Mouse (Mus musculus): ENCODE measurements around the gene Adcy1. TPM values are rescaled to one million over a fixed set of nuclear protein-coding genes. Genes with fewer than 3 reads are reported as not detected.
A peak's percentile ranks its signal among the peaks of the same experiment; 100 is the strongest.
"Not testable (repeated sequence)": the region's sequence is repeated elsewhere in the genome, so short reads cannot be mapped to it uniquely, and the experiment has no call there.

Adcy1 gene
- total RNA-seq, 4 experiments from 2014 or later, result 0.34 to 0.77 (median 0.61) TPM

- DNase-seq (ENCODE audit: low spot score in 2 of 2), result no peak
These were observed 150.4 kb downstream of the Adcy1 start, which contains the start of gene Igfbp3 for GRCm38 (mm10) chr11:7213501-7214341. Igfbp3 (minus strand) TSS chr11:7213923.

- no peak for DNase-seq (ENCODE audit: low spot score in 2 of 2)
These were observed 151.0 kb downstream of the Adcy1 start for GRCm38 (mm10) chr11:7214342-7214660.

DNA sequence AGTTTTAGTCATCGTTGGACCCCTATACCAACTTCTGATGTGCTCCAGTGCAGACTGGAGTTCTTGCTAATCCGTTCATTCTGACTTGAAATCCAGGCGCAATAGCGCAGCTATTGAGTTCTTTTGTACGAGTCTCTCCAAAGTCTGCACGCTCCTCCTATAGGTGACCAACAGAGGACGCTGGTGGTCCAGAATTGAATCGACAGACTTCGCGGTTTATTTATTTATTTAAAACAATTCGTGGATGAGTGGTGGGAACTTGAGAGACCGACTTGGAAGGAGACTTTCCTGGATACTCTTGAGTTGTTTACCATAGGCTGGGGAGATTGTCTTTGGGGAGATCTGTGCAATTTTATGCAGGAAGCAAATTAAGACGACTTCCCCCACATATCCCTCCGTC is 151.5 kb downstream of the Adcy1 start:
- DNase-seq (ENCODE audit: low spot score in 2 of 2), result no peak

DNA sequence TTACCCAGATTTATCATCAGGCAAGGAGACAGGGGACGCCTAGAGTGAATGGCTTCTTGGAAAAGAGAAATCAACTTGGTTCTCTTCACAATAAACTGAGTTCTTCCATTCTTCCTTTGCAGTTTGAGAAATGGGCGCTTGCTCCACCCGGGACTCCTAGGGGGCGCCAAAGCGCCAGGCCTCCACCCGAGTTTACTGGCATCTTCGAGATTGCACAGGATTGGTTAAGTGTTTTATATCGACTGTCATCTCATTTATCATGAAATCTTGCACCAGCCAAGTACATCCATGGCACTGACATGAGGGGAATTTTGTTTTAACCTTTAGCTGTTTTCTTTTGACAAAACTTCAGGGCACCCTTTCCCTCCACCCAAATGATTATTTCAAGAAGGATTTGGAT is 152.4 kb downstream of the Adcy1 start:
- peak; percentile 34 to 46 for DNase-seq (ENCODE audit: low spot score in 2 of 2)

DNA sequence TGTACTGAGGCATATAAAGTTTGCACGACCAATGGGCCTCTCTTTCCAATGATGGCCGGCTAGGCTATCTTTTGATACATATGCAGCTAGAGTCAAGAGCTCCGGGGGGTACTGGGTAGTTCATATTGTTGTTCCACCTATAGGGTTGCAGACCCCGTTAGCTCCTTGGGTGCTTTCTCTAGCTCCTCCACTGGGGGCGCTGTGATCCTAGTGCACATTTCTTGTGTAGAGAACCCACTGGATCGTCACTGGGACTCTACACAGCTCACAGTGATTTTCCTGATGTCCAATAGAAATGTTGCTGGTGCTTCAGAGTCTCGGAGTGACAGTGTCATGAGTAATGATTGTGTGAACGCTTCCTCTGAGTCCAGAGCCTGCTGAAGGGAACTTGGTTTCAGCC is 158.5 kb downstream of the Adcy1 start:
- DNase-seq (ENCODE audit: low spot score in 2 of 2), result not testable (repeated sequence)

GRCm38 (mm10) chr11:7226200-7226599 is 162.9 kb downstream of the Adcy1 start:
- no peak for DNase-seq (ENCODE audit: low spot score in 2 of 2)

- no peak for DNase-seq (ENCODE audit: low spot score in 2 of 2)
These were observed 163.7 kb downstream of the Adcy1 start for GRCm38 (mm10) chr11:7226810-7227550.

DNA sequence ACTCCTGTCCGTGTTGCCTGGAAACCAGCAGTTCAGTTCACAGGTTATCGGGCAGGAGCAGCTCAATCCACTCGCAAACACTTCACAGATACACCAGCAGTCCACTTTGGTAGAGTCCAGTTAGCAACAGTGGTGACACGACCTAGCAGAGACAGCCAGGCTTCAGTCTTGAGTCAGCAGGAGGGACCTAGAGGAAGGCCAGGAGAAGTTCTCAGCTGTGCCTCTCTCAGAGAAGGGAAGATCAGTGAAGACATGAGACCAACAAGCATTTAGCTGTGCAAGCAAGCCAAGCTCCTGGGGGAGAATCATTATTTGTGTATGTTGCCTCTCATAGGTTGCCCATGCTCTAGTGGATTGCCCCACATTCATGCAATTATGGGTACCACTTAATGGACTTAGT is 164.8 kb downstream of the Adcy1 start:
- DNase-seq (ENCODE audit: low spot score in 2 of 2), result no peak

Other genes starting within 250 kb of the Adcy1 start
- gene Gm11983, start 225.8 kb upstream of the Adcy1 start, total RNA-seq (2022), result not detected
- not detected for gene Gm11985, start 125.1 kb downstream of the Adcy1 start, total RNA-seq (2022)
- not detected for gene Igfbp1, start 134.3 kb downstream of the Adcy1 start, total RNA-seq (2022)
- gene Igfbp3, start 150.4 kb downstream of the Adcy1 start, total RNA-seq (2022), result 1 to 10 TPM; 4.0 to 9.3 (median 6.5) TPM

Measured in gastrocnemius, adult 8-10 months (tissue).